Mouse (Mus musculus) embryonic facial prominence, embryonic 15.5 days (tissue): ENCODE measurements at regions not wholly inside any gene's neighbourhood (a gene's known extent, or its start where the extent isn't known, plus 50 kb on each side); places are given as distances from the start of the nearest gene placed in this dataset.

Experiments
- ATAC-seq: fragments of 200-750 bp; cut with Nextera tagmentation; 2 replicates; pipeline ENCODE4 v1.8.0; 2017; ENCODE audit warnings: low read depth, moderate TSS enrichment; ENCODE audit not compliant: insufficient number of reproducible peaks, low FRiP score, low TSS enrichment
- H3K27ac ChIP-seq: fragments of 300-500 bp; sonication (generic); replicated peaks from 2 replicates; pipeline ENCODE4 v1.5.1; 2015; ENCODE audit warnings: mild to moderate bottlenecking, inconsistent platforms
- H3K27me3 ChIP-seq: fragments of 300-500 bp; sonication (generic); 2 replicates; pipeline ENCODE4 v1.6.1; 2015; ENCODE audit warnings: inconsistent platforms
- H3K36me3 ChIP-seq: fragments of 300-500 bp; sonication (generic); 2 replicates; pipeline ENCODE4 v1.6.1; 2015; ENCODE audit warnings: mild to moderate bottlenecking, inconsistent platforms
- H3K4me1 ChIP-seq: fragments of 300-500 bp; sonication (generic); 2 replicates; pipeline ENCODE4 v1.6.1; 2015; ENCODE audit warnings: inconsistent platforms
- H3K4me2 ChIP-seq: fragments of 300-500 bp; sonication (generic); replicated peaks from 2 replicates; pipeline ENCODE4 v1.6.1; 2015; ENCODE audit warnings: mild to moderate bottlenecking, inconsistent platforms
- H3K4me3 ChIP-seq: fragments of 300-500 bp; sonication (generic); replicated peaks from 2 replicates; pipeline ENCODE4 v1.5.1; 2015; ENCODE audit warnings: mild to moderate bottlenecking, inconsistent platforms
- H3K9ac ChIP-seq: fragments of 300-500 bp; sonication (generic); 2 replicates; pipeline ENCODE4 v1.6.1; 2015; ENCODE audit warnings: inconsistent platforms
- H3K9me3 ChIP-seq: fragments of 300-500 bp; sonication (generic); replicated peaks from 2 replicates; pipeline ENCODE4 v1.6.1; 2016; ENCODE audit warnings: inconsistent platforms
- WGBS: fragments of 180-500 bp; shearing (Covaris S2); methylation state at CpG from one replicate; pipeline ENCODE4 v1.1.7; 2015; 5-methylcytosine and 5-hydroxymethylcytosine counted together

DNA sequence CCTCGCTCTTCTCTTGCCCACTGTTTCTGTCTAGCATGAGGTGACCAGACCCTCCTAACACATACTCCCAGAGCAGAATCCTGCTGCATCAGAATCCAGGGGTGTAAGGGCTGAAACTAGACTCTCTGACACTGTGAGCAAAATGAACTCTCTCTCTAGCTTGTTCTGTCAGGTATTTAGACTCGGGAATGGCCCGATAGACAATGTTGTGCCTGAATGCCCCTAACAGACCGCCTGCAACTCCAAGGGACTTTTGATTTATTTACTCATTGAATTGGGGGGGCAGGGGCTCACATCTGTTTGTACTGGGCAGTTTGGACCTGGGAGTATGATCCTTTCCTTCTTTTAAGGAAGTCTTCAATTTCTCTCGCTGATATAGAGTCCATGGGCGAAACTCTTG is 469.3 kb upstream of the Trpc7 start:
- WGBS = 83% methylated on average over 6 of the region's 6 CpGs
- no peak for ATAC-seq
- no peak overlapping the region for H3K4me2 ChIP-seq

GRCm38 (mm10) chr13:57364396-57364795 is 468.6 kb upstream of the Trpc7 start:
- no peak for ATAC-seq
- WGBS = 95% methylated on average over 2 of the region's 2 CpGs
- H3K4me2 ChIP-seq = no peak overlapping the region
- H3K27me3 ChIP-seq = no peaks in the 10 kb centered on the region
- no peak overlapping the region for H3K27ac ChIP-seq
- H3K36me3 ChIP-seq = no peaks in the 10 kb centered on the region
- no peaks in the 10 kb centered on the region for H3K9me3 ChIP-seq
- H3K4me3 ChIP-seq = no peak overlapping the region
- no peak overlapping the region for H3K9ac ChIP-seq
- H3K4me1 ChIP-seq = no peaks in the 10 kb centered on the region; the same call in 1 of the 2 replicates

More for the DNA sequence above, 469.3 kb upstream of the Trpc7 start:
- Histone ChIP-seq H3K4me1 (no peaks in the 10 kb centered on the region; the same call in 1 of the 2 replicates), H3K4me3 (no peak overlapping the region), H3K9ac (no peak overlapping the region), H3K9me3 (no peaks in the 10 kb centered on the region), H3K27me3 (no peaks in the 10 kb centered on the region), H3K27ac (no peak overlapping the region), H3K36me3 (no peaks in the 10 kb centered on the region)

- Histone ChIP-seq H3K9ac (no peak overlapping the region), H3K27ac (no peak overlapping the region), H3K27me3 (no peaks in the 10 kb centered on the region), H3K4me1 (no peaks in the 10 kb centered on the region), H3K9me3 (no peaks in the 10 kb centered on the region), H3K4me2 (no peak overlapping the region), H3K4me3 (no peak overlapping the region), H3K36me3 (no peaks in the 10 kb centered on the region)
- ATAC-seq = no peak
- 21% methylated on average over 6 of the region's 6 CpGs for WGBS
Observed at GRCm38 (mm10) chr13:57362563-57362962, 466.8 kb upstream of the Trpc7 start.

DNA sequence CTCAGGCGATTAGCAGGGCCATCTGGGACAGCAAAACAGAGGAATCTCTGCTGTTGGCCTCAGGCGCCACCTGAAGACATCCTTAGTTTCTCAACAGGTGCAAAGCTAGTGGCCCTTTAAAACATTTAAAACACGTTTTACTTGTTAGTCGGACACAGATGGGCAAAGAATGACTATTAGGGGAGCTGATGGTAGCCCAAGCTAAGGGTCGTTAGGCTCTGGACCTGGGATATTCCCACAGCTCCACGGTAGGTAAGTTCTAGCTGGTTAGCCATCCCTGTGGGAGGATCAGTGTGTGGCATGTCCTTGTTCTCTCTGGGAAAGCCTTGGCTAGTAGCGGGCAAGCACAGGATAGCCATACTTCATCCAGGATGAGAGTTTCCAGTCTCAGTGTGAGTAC is 465.5 kb upstream of the Trpc7 start:
- 81% methylated on average over 7 of the region's 7 CpGs for WGBS
- Histone ChIP-seq H3K9ac (no peak overlapping the region), H3K36me3 (no peaks in the 10 kb centered on the region), H3K27ac (no peak overlapping the region), H3K4me2 (no peak overlapping the region), H3K27me3 (no peaks in the 10 kb centered on the region), H3K4me1 (no peaks in the 10 kb centered on the region), H3K9me3 (no peaks in the 10 kb centered on the region), H3K4me3 (no peak overlapping the region)
- ATAC-seq = no peak

- no peak overlapping the region for H3K27ac ChIP-seq
- H3K4me1 ChIP-seq = no peaks in the 10 kb centered on the region
- WGBS = 70% methylated on average over 7 of the region's 7 CpGs
- no peaks in the 10 kb centered on the region for H3K9me3 ChIP-seq
- no peak overlapping the region for H3K4me3 ChIP-seq
- H3K9ac ChIP-seq = no peak overlapping the region
- H3K4me2 ChIP-seq = no peak overlapping the region
- no peak for ATAC-seq
- H3K27me3 ChIP-seq = no peaks in the 10 kb centered on the region
- H3K36me3 ChIP-seq = no peaks in the 10 kb centered on the region
Observed at GRCm38 (mm10) chr13:57354606-57355005, 458.8 kb upstream of the Trpc7 start.

GRCm38 (mm10) chr13:57353976-57354375 is 458.2 kb upstream of the Trpc7 start:
- H3K36me3 ChIP-seq = no peaks in the 10 kb centered on the region
- no peaks in the 10 kb centered on the region for H3K4me1 ChIP-seq
- WGBS = 50% methylated on average over 3 of the region's 3 CpGs
- no peak overlapping the region for H3K9ac ChIP-seq
- H3K4me2 ChIP-seq = no peak overlapping the region
- H3K9me3 ChIP-seq = no peaks in the 10 kb centered on the region
- no peak overlapping the region for H3K27ac ChIP-seq
- H3K27me3 ChIP-seq = no peaks in the 10 kb centered on the region
- H3K4me3 ChIP-seq = no peak overlapping the region
- ATAC-seq = no peak

- H3K36me3 ChIP-seq = no peaks in the 10 kb centered on the region
- no peaks in the 10 kb centered on the region for H3K27me3 ChIP-seq
- no peaks in the 10 kb centered on the region for H3K9me3 ChIP-seq
- no peaks in the 10 kb centered on the region for H3K4me1 ChIP-seq
- whole genome bisulfite sequencing = 75% methylated on average over 2 of the region's 2 CpGs
- no peak overlapping the region for H3K4me3 ChIP-seq
- H3K4me2 ChIP-seq = no peak overlapping the region
- no peak for ATAC-seq
- no peak overlapping the region for H3K27ac ChIP-seq
- no peak overlapping the region for H3K9ac ChIP-seq
Observed at GRCm38 (mm10) chr13:57350828-57351227, 455.0 kb upstream of the Trpc7 start.

GRCm38 (mm10) chr13:57338676-57339075 is 442.9 kb upstream of the Trpc7 start:
- H3K9me3 ChIP-seq = no peaks in the 10 kb centered on the region
- no peaks in the 10 kb centered on the region for H3K4me1 ChIP-seq
- no peak for ATAC-seq
- H3K4me2 ChIP-seq = no peak overlapping the region
- no peak overlapping the region for H3K9ac ChIP-seq
- H3K36me3 ChIP-seq = no peaks in the 10 kb centered on the region
- H3K27me3 ChIP-seq = no peaks in the 10 kb centered on the region
- 47% methylated on average over 6 of the region's 6 CpGs for WGBS
- no peak overlapping the region for H3K4me3 ChIP-seq
- no peak overlapping the region for H3K27ac ChIP-seq

DNA sequence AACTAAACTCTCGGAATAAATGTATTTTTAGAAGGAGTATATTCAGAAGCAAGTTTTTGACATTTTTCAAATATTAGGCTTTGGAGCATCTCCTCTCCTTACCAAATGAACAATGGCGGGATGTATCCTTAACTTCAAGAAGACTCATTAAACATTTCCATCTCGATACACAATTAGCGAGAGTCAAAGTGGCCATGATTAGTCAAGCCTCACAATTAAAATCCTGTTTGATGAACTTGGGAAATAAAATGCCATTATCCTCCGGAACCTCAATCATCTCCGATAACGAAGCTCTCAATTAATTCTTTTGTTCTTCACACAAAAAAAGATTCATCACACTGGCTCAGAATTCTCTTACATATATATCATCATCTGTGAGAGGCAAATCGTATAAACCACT is 440.8 kb upstream of the Trpc7 start:
- no peak overlapping the region for H3K4me2 ChIP-seq
- H3K36me3 ChIP-seq = no peaks in the 10 kb centered on the region
- no peaks in the 10 kb centered on the region for H3K9me3 ChIP-seq
- no peaks in the 10 kb centered on the region for H3K27me3 ChIP-seq
- H3K4me3 ChIP-seq = no peak overlapping the region
- H3K4me1 ChIP-seq = no peaks in the 10 kb centered on the region
- WGBS = 91% methylated on average over 8 of the region's 8 CpGs
- H3K9ac ChIP-seq = no peak overlapping the region
- H3K27ac ChIP-seq = no peak overlapping the region
- ATAC-seq = no peak

- no peak for ATAC-seq
- Histone ChIP-seq H3K27ac (no peak overlapping the region), H3K9ac (no peak overlapping the region), H3K4me3 (no peak overlapping the region), H3K27me3 (no peaks in the 10 kb centered on the region), H3K4me1 (no peaks in the 10 kb centered on the region), H3K9me3 (no peaks in the 10 kb centered on the region), H3K4me2 (no peak overlapping the region), H3K36me3 (no peaks in the 10 kb centered on the region)
- WGBS = 75% methylated on average over 5 of the region's 5 CpGs
Observed at GRCm38 (mm10) chr13:57332976-57333375, 437.2 kb upstream of the Trpc7 start.

DNA sequence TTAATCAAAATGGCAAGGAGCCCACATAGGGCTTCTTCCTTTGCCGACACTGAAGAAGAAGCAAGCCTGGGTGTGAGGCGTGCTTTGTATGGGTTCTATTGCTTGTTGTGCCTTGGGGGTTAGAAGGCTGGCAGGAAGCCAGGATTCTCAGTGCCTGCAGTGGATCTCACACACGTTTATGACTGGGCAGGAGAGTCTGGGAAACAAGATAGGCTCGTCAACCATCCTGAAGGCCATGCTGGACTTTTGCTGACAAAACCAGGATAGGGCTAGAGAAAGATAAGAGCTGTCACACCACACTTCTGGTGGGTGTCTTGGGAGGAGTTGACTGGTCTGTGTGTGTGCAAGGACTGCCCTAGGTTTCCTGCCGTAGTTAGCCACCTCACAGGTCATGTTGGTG is 436.1 kb upstream of the Trpc7 start:
- 45% methylated on average over 5 of the region's 5 CpGs for whole genome bisulfite sequencing
- no peak for ATAC-seq
- no peaks in the 10 kb centered on the region for H3K36me3 ChIP-seq

DNA sequence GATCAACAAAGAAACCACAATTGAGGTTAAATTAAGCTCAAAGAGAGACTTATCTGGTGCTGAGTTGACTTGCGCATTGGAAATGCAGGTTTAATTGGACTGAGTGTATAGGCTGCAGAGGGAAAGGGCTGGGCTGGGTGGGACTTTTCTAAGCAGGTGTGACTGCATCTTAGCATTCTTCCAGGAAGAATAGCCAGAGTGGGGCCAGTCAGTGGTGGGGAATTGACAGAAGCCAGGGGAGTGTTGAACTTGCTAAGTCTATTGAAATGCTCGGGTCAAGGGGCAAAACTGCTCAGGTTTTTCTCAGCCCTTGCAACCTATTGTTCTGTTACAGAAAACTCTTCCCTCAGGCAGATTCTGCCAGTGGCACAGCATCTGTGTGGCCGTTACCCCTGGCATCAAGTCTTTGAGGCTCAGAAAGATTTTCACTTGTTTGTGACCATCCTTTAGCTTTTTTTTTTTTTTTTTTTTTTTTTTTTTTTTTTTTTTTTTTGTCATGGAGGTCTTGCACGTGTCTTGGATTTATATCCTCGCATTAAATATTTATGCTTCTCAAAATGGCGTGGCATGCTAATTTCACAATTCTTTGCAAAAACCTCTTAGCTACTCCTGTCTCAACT is 429.6 kb upstream of the Trpc7 start:
- Histone ChIP-seq H3K9ac (no peak overlapping the region), H3K4me3 (no peak overlapping the region), H3K36me3 (no peaks in the 10 kb centered on the region), H3K4me1 (no peaks in the 10 kb centered on the region), H3K27me3 (no peaks in the 10 kb centered on the region), H3K4me2 (no peak overlapping the region), H3K27ac (no peak overlapping the region), H3K9me3 (no peaks in the 10 kb centered on the region)
- 76% methylated on average over 6 of the region's 6 CpGs for WGBS
- no peak for ATAC-seq

More for the DNA sequence above, 436.1 kb upstream of the Trpc7 start:
- Histone ChIP-seq H3K27ac (no peak overlapping the region), H3K4me3 (no peak overlapping the region), H3K4me2 (no peak overlapping the region), H3K9me3 (no peaks in the 10 kb centered on the region), H3K9ac (no peak overlapping the region), H3K27me3 (no peaks in the 10 kb centered on the region), H3K4me1 (no peaks in the 10 kb centered on the region)
